Mouse (Mus musculus) R1 (cell line): ENCODE measurements around the gene Ppp2r3d.

Experiments
- DNase-seq: peaks from one replicate; pipeline ENCODE4 v3.0.0-alpha.2; 2018; ENCODE audit warnings: low read depth, low spot score

Gene Ppp2r3d

GRCm38 (mm10) chr9:124412921-124413320, 63.8 kb downstream of the Ppp2r3d start:
- no peak for DNase-seq

DNA sequence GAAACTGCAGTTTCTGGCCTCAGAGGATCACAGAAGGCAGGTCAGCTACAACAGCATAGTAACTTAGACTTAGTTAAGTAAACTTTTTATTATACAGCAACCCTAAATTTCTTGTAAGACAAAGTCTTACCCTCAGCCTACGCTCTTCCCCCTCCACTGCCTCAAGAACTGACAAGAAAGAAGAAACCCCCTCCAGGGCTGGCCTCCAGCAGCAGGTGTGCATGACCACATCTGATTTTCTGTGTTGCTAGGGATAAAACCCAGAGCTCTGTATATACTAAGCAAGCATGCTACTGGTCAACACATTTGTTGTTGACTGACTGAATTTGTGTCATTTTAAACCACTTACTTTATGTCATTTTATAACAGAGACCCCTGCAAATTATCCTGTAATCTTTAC, 65.1 kb downstream of the Ppp2r3d start:
- no peak for DNase-seq

DNA sequence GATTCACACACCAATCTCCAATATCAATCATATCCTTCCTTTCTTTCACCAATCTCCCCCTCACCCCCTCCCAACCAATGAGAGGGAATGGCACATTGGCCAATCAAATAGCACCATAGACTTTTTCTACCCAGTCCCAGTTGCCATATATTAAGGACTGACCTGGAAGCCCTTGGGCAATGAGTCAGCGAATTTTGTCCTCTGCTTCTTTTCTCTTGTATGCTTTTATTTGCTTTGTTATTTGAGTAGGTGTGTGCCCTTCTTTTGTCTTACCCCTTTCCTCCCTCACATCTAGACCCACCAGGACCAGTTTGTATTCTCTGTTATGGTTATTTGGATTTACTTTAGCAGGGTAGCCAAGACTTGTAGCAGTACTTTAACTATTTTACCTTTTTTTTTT, 68.1 kb downstream of the Ppp2r3d start:
- DNase-seq = peak; percentile 88
